Mouse (Mus musculus) heart, embryonic 16.5 days (tissue): ENCODE measurements around the gene Xkr8. TPM values are rescaled to one million over a fixed set of nuclear protein-coding genes. Genes with fewer than 3 reads are reported as not detected.
"Not testable (repeated sequence)": the region's sequence is repeated elsewhere in the genome, so short reads cannot be mapped to it uniquely, and the experiment has no call there.

Experiments used
- ATAC-seq: fragments of 200-750 bp; cut with Nextera tagmentation; replicated peaks from 2 replicates; pipeline ENCODE4 v1.8.0; 2017; ENCODE audit warnings: moderate number of reproducible peaks; ENCODE audit not compliant: insufficient read depth, low FRiP score; ENCODE audit errors: extremely low read depth
- H3K27ac ChIP-seq: fragments of 300-500 bp; sonication (generic); 2 replicates; pipeline ENCODE4 v1.5.1; 2014; ENCODE audit warnings: mild to moderate bottlenecking, low read length, control low read depth, moderate library complexity
- H3K27me3 ChIP-seq: fragments of 300-500 bp; sonication (generic); 2 replicates; pipeline ENCODE4 v1.6.1; 2014; ENCODE audit warnings: low read length, mixed read lengths; ENCODE audit not compliant: control insufficient read depth, insufficient read depth
- H3K36me3 ChIP-seq: fragments of 300-500 bp; sonication (generic); 2 replicates; pipeline ENCODE4 v1.6.1; 2014; ENCODE audit not compliant: control insufficient read depth, insufficient read depth
- H3K4me1 ChIP-seq: fragments of 300-500 bp; sonication (generic); 2 replicates; pipeline ENCODE4 v1.6.1; 2014; ENCODE audit warnings: low read length, mixed read lengths; ENCODE audit not compliant: control insufficient read depth, insufficient read depth
- H3K4me2 ChIP-seq: fragments of 300-500 bp; sonication (generic); 2 replicates; pipeline ENCODE4 v1.6.1; 2014; ENCODE audit warnings: low read depth, mild to moderate bottlenecking, control low read depth, low read length
- H3K4me3 ChIP-seq: fragments of 300-500 bp; sonication (generic); 2 replicates; pipeline ENCODE4 v1.5.1; 2014; ENCODE audit warnings: mild to moderate bottlenecking, control low read depth, low read length
- H3K9ac ChIP-seq: fragments of 300-500 bp; sonication (generic); 2 replicates; pipeline ENCODE4 v1.6.1; 2014; ENCODE audit warnings: low read length, control low read depth
- H3K9me3 ChIP-seq: fragments of 300-500 bp; sonication (generic); replicated peaks from 2 replicates; pipeline ENCODE4 v1.6.1; 2016; ENCODE audit warnings: low read length; ENCODE audit not compliant: control insufficient read depth
- WGBS: fragments of 180-500 bp; shearing (Covaris S2); extraction: QIAGEN DNeasy Blood & Tissue Kit; methylation state at CpG from one replicate; pipeline ENCODE4 v1.1.7; 2014; 5-methylcytosine and 5-hydroxymethylcytosine counted together
- polyA plus RNA-seq: library from polyadenylated mRNA; unstranded; fragments of >200 nt; fragmentation: Nextera tagmentation; extraction: Ambion mirVana; gene quantifications from 2 replicates; pipeline ENCODE4 v1.2.1, GENCODE M21; 2015

Gene Xkr8
- polyA plus RNA-seq, 1 experiment from 2014 or later, result 2.9 TPM

GRCm38 (mm10) chr4:132743992-132744911 lies 11.9 kb upstream of the Xkr8 start:
- Histone ChIP-seq H3K9ac (no peak overlapping the region), H3K27ac (no peak overlapping the region)
- WGBS, result 48% methylated on average over 11 of the region's 11 CpGs

GRCm38 (mm10) chr4:132741491-132741890 lies 9.1 kb upstream of the Xkr8 start:
- no peaks in the 10 kb centered on the region for H3K27me3 ChIP-seq

More at GRCm38 (mm10) chr4:132743992-132744911, 11.9 kb upstream of the Xkr8 start:
- ATAC-seq, result peak; percentile 25; the same call in 1 of the 2 replicates
- Histone ChIP-seq H3K36me3 (no peaks in the 10 kb centered on the region), H3K27me3 (no peaks in the 10 kb centered on the region), H3K9me3 (no peaks in the 10 kb centered on the region), H3K4me2 (no peak overlapping the region), H3K4me3 (no peak overlapping the region), H3K4me1 (peaks cover 11% of the 10 kb centered on the region)

GRCm38 (mm10) chr4:132737154-132737553 lies 4.8 kb upstream of the Xkr8 start:
- H3K4me3 ChIP-seq, H3K4me1 ChIP-seq, H3K27me3 ChIP-seq, ATAC-seq, H3K4me2 ChIP-seq, H3K36me3 ChIP-seq, H3K27ac ChIP-seq, H3K9ac ChIP-seq, H3K9me3 ChIP-seq: not testable (repeated sequence)
- WGBS, result 85% methylated on average over 9 of the region's 9 CpGs

More at GRCm38 (mm10) chr4:132741491-132741890, 9.1 kb upstream of the Xkr8 start:
- Histone ChIP-seq H3K4me2 (no peak overlapping the region), H3K9ac (no peak overlapping the region), H3K4me3 (no peak overlapping the region), H3K9me3 (no peaks in the 10 kb centered on the region), H3K4me1 (peaks cover 11% of the 10 kb centered on the region), H3K27ac (no peak overlapping the region), H3K36me3 (no peaks in the 10 kb centered on the region)
- 79% methylated on average over 7 of the region's 7 CpGs for WGBS
- ATAC-seq, result no peak

- 44% methylated on average over 3 of the region's 3 CpGs for WGBS
- Histone ChIP-seq H3K27ac (no peak overlapping the region), H3K36me3 (no peaks in the 10 kb centered on the region), H3K4me1 (peaks cover 6% of the 10 kb centered on the region; the same call in 1 of the 2 replicates), H3K9me3 (no peaks in the 10 kb centered on the region), H3K9ac (no peak overlapping the region), H3K27me3 (no peaks in the 10 kb centered on the region), H3K4me2 (no peak overlapping the region), H3K4me3 (no peak overlapping the region)
- no peak for ATAC-seq
Observed at GRCm38 (mm10) chr4:132735894-132736293, 3.5 kb upstream of the Xkr8 start.

DNA sequence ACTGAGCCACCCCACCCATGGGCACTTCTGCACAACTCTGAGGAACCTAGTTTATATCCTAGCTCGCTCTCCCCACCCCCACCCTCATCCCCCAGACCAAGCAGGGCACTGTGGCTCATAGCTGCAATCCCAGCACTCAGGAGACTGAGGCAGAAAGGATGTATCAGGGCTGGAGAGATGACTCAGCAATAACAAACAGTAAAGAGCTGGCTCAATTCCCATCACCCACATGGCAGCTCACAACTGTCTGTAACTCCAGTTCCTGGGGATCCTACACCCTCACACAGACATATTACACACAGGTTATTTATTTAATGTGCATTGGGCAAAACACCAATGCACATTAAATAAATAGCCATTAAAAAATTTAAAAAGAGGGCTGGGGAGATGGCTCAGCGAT lies 3.0 kb upstream of the Xkr8 start:
- WGBS, result 72% methylated on average over 2 of the region's 2 CpGs
- H3K9me3 ChIP-seq, result no peaks in the 10 kb centered on the region
- H3K27me3 ChIP-seq, result no peaks in the 10 kb centered on the region
- H3K4me2 ChIP-seq, result no peak overlapping the region
- no peak overlapping the region for H3K27ac ChIP-seq
- ATAC-seq, result no peak
- peaks cover 6% of the 10 kb centered on the region; the same call in 1 of the 2 replicates for H3K4me1 ChIP-seq
- no peaks in the 10 kb centered on the region for H3K36me3 ChIP-seq
- H3K9ac ChIP-seq, result no peak overlapping the region
- H3K4me3 ChIP-seq, result no peak overlapping the region

DNA sequence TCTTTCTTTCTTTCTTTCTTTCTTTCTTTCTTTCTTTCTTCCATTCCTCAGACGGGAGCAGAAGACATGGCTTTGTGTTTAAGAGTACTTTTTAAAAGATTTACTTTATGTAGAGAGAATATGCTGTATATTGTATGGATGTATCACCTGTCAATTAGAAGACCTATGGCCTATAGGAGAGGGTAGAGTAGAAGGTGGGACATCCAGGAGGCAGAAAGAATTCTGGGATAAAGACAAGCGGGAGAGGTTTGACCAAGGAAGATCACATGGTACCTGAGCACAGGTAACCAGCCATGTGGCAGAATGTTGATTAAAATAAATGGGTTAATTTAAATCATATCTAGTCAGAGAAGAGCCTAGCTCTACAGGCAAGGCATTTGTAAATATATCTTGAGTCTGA lies 2.4 kb upstream of the Xkr8 start:
- WGBS, result 85% methylated on average over 2 of the region's 2 CpGs
- H3K27me3 ChIP-seq, result no peaks in the 10 kb centered on the region

DNA sequence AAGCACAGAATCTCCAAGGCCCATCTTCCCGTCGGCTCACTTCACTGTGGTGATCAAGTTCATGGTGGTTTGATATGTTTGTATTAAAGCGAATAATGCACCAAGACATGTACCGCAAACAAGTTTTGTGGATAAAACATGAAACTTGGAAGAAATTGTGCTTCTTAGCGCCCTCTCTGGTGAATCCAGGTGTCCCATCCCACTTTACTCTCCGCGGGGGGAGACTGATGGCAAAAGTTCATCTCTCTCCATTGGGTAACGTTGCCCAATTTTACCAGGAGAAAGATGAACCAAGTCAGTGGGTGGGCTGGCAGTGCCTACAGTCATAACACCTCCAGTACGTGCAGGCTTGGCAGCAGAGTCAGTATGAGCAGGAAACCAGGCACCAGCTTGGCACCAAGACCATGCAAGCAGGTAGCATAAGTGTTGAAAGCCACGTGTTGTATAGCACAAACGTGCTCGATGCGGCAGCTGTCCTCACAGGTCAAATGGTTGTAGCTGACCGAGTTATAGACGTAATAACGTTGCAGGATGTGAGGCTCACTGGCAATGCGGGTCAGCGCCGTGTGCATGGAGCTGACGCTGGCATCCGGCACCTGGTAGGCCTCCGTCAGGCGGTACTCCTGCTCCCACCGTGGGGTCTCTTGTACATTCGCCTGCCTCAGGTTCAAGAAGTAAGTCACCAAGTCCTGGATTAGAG lies 875 bp upstream of the Xkr8 start:
- no peak overlapping the region for H3K27ac ChIP-seq
- no peaks in the 10 kb centered on the region for H3K9me3 ChIP-seq
- H3K27me3 ChIP-seq, result no peaks in the 10 kb centered on the region
- no peaks in the 10 kb centered on the region for H3K36me3 ChIP-seq
- H3K4me1 ChIP-seq, result peaks cover 6% of the 10 kb centered on the region; the same call in 1 of the 2 replicates
- WGBS, result 91% methylated on average over 25 of the region's 25 CpGs
- ATAC-seq, result no peak
- H3K9ac ChIP-seq, result no peak overlapping the region
- no peak overlapping the region for H3K4me3 ChIP-seq
- no peak overlapping the region for H3K4me2 ChIP-seq

More for the DNA sequence above, 2.4 kb upstream of the Xkr8 start:
- H3K9ac ChIP-seq, result no peak overlapping the region
- no peak overlapping the region for H3K4me3 ChIP-seq
- H3K36me3 ChIP-seq, result no peaks in the 10 kb centered on the region
- no peak overlapping the region for H3K27ac ChIP-seq
- no peak overlapping the region for H3K4me2 ChIP-seq
- no peak for ATAC-seq
- no peaks in the 10 kb centered on the region for H3K9me3 ChIP-seq
- peaks cover 6% of the 10 kb centered on the region; the same call in 1 of the 2 replicates for H3K4me1 ChIP-seq

- no peak for ATAC-seq
- H3K9me3 ChIP-seq, result no peaks in the 10 kb centered on the region
- H3K27me3 ChIP-seq, result no peaks in the 10 kb centered on the region
- peak overlapping the region; percentile 70 for H3K4me2 ChIP-seq
- WGBS, result 38% methylated on average over 12 of the region's 12 CpGs
- no peak overlapping the region for H3K27ac ChIP-seq
- H3K4me1 ChIP-seq, result peaks cover 6% of the 10 kb centered on the region; the same call in 1 of the 2 replicates
- H3K9ac ChIP-seq, result peak overlapping the region; percentile 67
- H3K36me3 ChIP-seq, result no peaks in the 10 kb centered on the region
- H3K4me3 ChIP-seq, result peak overlapping the region; percentile 54
Observed at GRCm38 (mm10) chr4:132731616-132732015, 730 bp downstream of the Xkr8 start.

GRCm38 (mm10) chr4:132728233-132728632 lies 4.1 kb downstream of the Xkr8 start:
- Histone ChIP-seq H3K27ac (no peak overlapping the region), H3K4me2 (no peak overlapping the region), H3K9me3 (no peaks in the 10 kb centered on the region), H3K4me3 (no peak overlapping the region), H3K4me1 (peaks cover 14% of the 10 kb centered on the region), H3K36me3 (peaks cover 2% of the 10 kb centered on the region; the same call in 1 of the 2 replicates), H3K27me3 (no peaks in the 10 kb centered on the region), H3K9ac (no peak overlapping the region)
- no peak for ATAC-seq
- WGBS, result 81% methylated on average over 8 of the region's 8 CpGs
